Mouse (Mus musculus) kidney, adult 2 months (tissue): ENCODE measurements around the gene Fbxo47.

Source experiments
- CTCF ChIP-seq: fragments of 200-500 bp; conservative IDR thresholded peaks from 2 replicates; pipeline ENCODE4 v1.5.1; 2011; ENCODE audit warnings: low read depth, mild to moderate bottlenecking, control low read depth, low read length, moderate library complexity, mixed read lengths; ENCODE audit not compliant: insufficient read depth, insufficient read length
- POLR2A ChIP-seq: fragments of 200-500 bp; IDR thresholded peaks from one replicate; pipeline ENCODE4 v1.6.1; 2011; ENCODE audit warnings: low read depth, low read length, control low read depth

- no peak for TF ChIP-seq CTCF
- no peak for TF ChIP-seq POLR2A
Observed at GRCm38 (mm10) chr11:97811569-97812362, 72.2 kb downstream of the Fbxo47 start.
